Mouse (Mus musculus) intestine, embryonic 14.5 days (tissue): Measurements from ENCODE around the gene Mlc1. TPM values are rescaled to one million over a fixed set of nuclear protein-coding genes. Genes with fewer than 3 reads are reported as not detected.
A peak's percentile ranks its signal among the peaks of the same experiment; 100 is the strongest.

ENCODE experiments used
- ATAC-seq: fragments of 200-750 bp; cut with Nextera tagmentation; replicated peaks from 2 replicates; pipeline ENCODE4 v1.8.0; 2017; ENCODE audit warnings: low read depth, moderate number of reproducible peaks, moderate TSS enrichment, moderate library complexity; ENCODE audit not compliant: low FRiP score, low TSS enrichment
- DNase-seq: peaks from one replicate; pipeline ENCODE4 v3.0.0-alpha.2; 2018; ENCODE audit warnings: low spot score
- H3K27ac ChIP-seq: fragments of 300-500 bp; sonication (generic); 2 replicates; pipeline ENCODE4 v1.5.1; 2014; ENCODE audit warnings: low read depth, mild to moderate bottlenecking, control low read depth
- H3K27me3 ChIP-seq: fragments of 300-500 bp; sonication (generic); replicated peaks from 2 replicates; pipeline ENCODE4 v1.6.1; 2014; ENCODE audit warnings: low read length, control low read depth; ENCODE audit not compliant: control insufficient read depth, insufficient read depth
- H3K36me3 ChIP-seq: fragments of 300-500 bp; sonication (generic); 2 replicates; pipeline ENCODE4 v1.6.1; 2014; ENCODE audit warnings: low read length, control low read depth; ENCODE audit not compliant: control insufficient read depth, insufficient read depth
- H3K4me1 ChIP-seq: fragments of 300-500 bp; sonication (generic); replicated peaks from 2 replicates; pipeline ENCODE4 v1.6.1; 2014; ENCODE audit warnings: low read length, control low read depth, mixed read lengths; ENCODE audit not compliant: control insufficient read depth, insufficient read depth
- H3K4me2 ChIP-seq: fragments of 300-500 bp; sonication (generic); 2 replicates; pipeline ENCODE4 v1.6.1; 2014; ENCODE audit warnings: low read length
- H3K4me3 ChIP-seq: fragments of 300-500 bp; sonication (generic); 2 replicates; pipeline ENCODE4 v1.5.1; 2014; ENCODE audit warnings: low read depth, low read length, control low read depth, mixed read lengths
- H3K9ac ChIP-seq: fragments of 300-500 bp; sonication (generic); 2 replicates; pipeline ENCODE4 v1.6.1; 2014; ENCODE audit warnings: mild to moderate bottlenecking, low read length
- H3K9me3 ChIP-seq: fragments of 300-500 bp; sonication (generic); 2 replicates; pipeline ENCODE4 v1.6.1; 2016; ENCODE audit warnings: low read length, control low read depth; ENCODE audit not compliant: control insufficient read depth
- WGBS: fragments of 180-500 bp; shearing (Covaris S2); extraction: QIAGEN DNeasy Blood & Tissue Kit; methylation state at CpG from one replicate; pipeline ENCODE4 v1.1.7; 2014; 5-methylcytosine and 5-hydroxymethylcytosine counted together
- polyA plus RNA-seq: library from polyadenylated mRNA; unstranded; fragments of >200 nt; fragmentation: Nextera tagmentation; extraction: Ambion mirVana; gene quantifications from 2 replicates; pipeline ENCODE4 v1.2.1, GENCODE M21; 2014

Mlc1 gene
- polyA plus RNA-seq, 1 experiment from 2014 or later: not detected

- Histone ChIP-seq H3K9me3 (no peaks in the 10 kb centered on the region), H3K27ac (no peak overlapping the region), H3K9ac (no peak overlapping the region), H3K4me3 (no peak overlapping the region), H3K27me3 (no peaks in the 10 kb centered on the region), H3K36me3 (no peaks in the 10 kb centered on the region), H3K4me1 (no peaks in the 10 kb centered on the region), H3K4me2 (no peak overlapping the region)
- 87% methylated on average over 10 of the region's 10 CpGs for WGBS
- ATAC-seq: no peak
- DNase-seq: no peak
These were observed 46.1 kb downstream of the Mlc1 start for GRCm38 (mm10) chr15:88932667-88933066.

- no peaks in the 10 kb centered on the region for H3K36me3 ChIP-seq
- no peaks in the 10 kb centered on the region for H3K27me3 ChIP-seq
- no peak overlapping the region for H3K27ac ChIP-seq
- no peak overlapping the region for H3K4me2 ChIP-seq
- no peaks in the 10 kb centered on the region for H3K9me3 ChIP-seq
- no peak overlapping the region for H3K9ac ChIP-seq
- H3K4me1 ChIP-seq: no peaks in the 10 kb centered on the region
- ATAC-seq (no peak), DNase-seq (no peak)
- 61% methylated on average over 6 of the region's 6 CpGs for WGBS
- H3K4me3 ChIP-seq: no peak overlapping the region
These were observed 56.9 kb downstream of the Mlc1 start for GRCm38 (mm10) chr15:88921992-88922310.

- no peaks in the 10 kb centered on the region for H3K36me3 ChIP-seq
- H3K4me3 ChIP-seq: no peak overlapping the region
- peak; percentile 72 for ATAC-seq
- H3K27ac ChIP-seq: no peak overlapping the region
- no peaks in the 10 kb centered on the region for H3K4me1 ChIP-seq
- no peak overlapping the region for H3K9ac ChIP-seq
- H3K4me2 ChIP-seq: no peak overlapping the region
- WGBS: 21% methylated on average over 12 of the region's 12 CpGs
- H3K27me3 ChIP-seq: no peaks in the 10 kb centered on the region
- no peaks in the 10 kb centered on the region for H3K9me3 ChIP-seq
- peak; percentile 90 for DNase-seq
These were observed 57.4 kb downstream of the Mlc1 start for GRCm38 (mm10) chr15:88921131-88921991.

GRCm38 (mm10) chr15:88920065-88920464 is 58.7 kb downstream of the Mlc1 start:
- H3K27ac ChIP-seq: no peak overlapping the region
- H3K9ac ChIP-seq: no peak overlapping the region
- no peaks in the 10 kb centered on the region for H3K36me3 ChIP-seq
- H3K27me3 ChIP-seq: no peaks in the 10 kb centered on the region
- H3K4me1 ChIP-seq: no peaks in the 10 kb centered on the region
- no peaks in the 10 kb centered on the region for H3K9me3 ChIP-seq
- ATAC-seq: no peak
- H3K4me2 ChIP-seq: no peak overlapping the region
- DNase-seq: no peak
- 85% methylated on average over 1 of the region's 1 CpGs for WGBS
- H3K4me3 ChIP-seq: no peak overlapping the region

GRCm38 (mm10) chr15:88919328-88919727 is 59.5 kb downstream of the Mlc1 start:
- Histone ChIP-seq H3K36me3 (no peaks in the 10 kb centered on the region), H3K9me3 (no peaks in the 10 kb centered on the region), H3K4me2 (no peak overlapping the region), H3K27ac (no peak overlapping the region), H3K4me1 (no peaks in the 10 kb centered on the region), H3K4me3 (no peak overlapping the region), H3K27me3 (no peaks in the 10 kb centered on the region), H3K9ac (no peak overlapping the region)
- DNase-seq: no peak
- ATAC-seq: no peak
- 74% methylated on average over 12 of the region's 12 CpGs for whole genome bisulfite sequencing

- Histone ChIP-seq H3K36me3 (no peaks in the 10 kb centered on the region), H3K4me1 (no peaks in the 10 kb centered on the region), H3K27me3 (no peaks in the 10 kb centered on the region), H3K4me3 (no peak overlapping the region), H3K9ac (no peak overlapping the region), H3K27ac (no peak overlapping the region), H3K4me2 (no peak overlapping the region), H3K9me3 (no peaks in the 10 kb centered on the region)
- DNase-seq: no peak
- no peak for ATAC-seq
- WGBS: 93% methylated on average over 8 of the region's 8 CpGs
These were observed 61.7 kb downstream of the Mlc1 start for GRCm38 (mm10) chr15:88917126-88917525.

- H3K9ac ChIP-seq: no peak overlapping the region
- no peak for ATAC-seq
- no peak overlapping the region for H3K27ac ChIP-seq
These were observed 62.4 kb downstream of the Mlc1 start for GRCm38 (mm10) chr15:88916366-88916765.

GRCm38 (mm10) chr15:88915046-88915445 is 63.8 kb downstream of the Mlc1 start:
- Histone ChIP-seq H3K9ac (no peak overlapping the region), H3K4me1 (no peaks in the 10 kb centered on the region), H3K27me3 (no peaks in the 10 kb centered on the region), H3K4me3 (no peak overlapping the region), H3K9me3 (no peaks in the 10 kb centered on the region), H3K36me3 (no peaks in the 10 kb centered on the region), H3K4me2 (no peak overlapping the region), H3K27ac (no peak overlapping the region)
- DNase-seq (no peak), ATAC-seq (no peak)
- WGBS: 94% methylated on average over 7 of the region's 7 CpGs

More at GRCm38 (mm10) chr15:88916366-88916765, 62.4 kb downstream of the Mlc1 start:
- Histone ChIP-seq H3K4me1 (no peaks in the 10 kb centered on the region), H3K36me3 (no peaks in the 10 kb centered on the region), H3K4me2 (no peak overlapping the region), H3K9me3 (no peaks in the 10 kb centered on the region), H3K27me3 (no peaks in the 10 kb centered on the region), H3K4me3 (no peak overlapping the region)
- DNase-seq: no peak
- WGBS: 42% methylated on average over 3 of the region's 3 CpGs

- no peak overlapping the region for H3K9ac ChIP-seq
- H3K9me3 ChIP-seq: no peaks in the 10 kb centered on the region
- no peak for DNase-seq
- no peak overlapping the region for H3K4me2 ChIP-seq
- WGBS: 65% methylated on average over 4 of the region's 4 CpGs
- H3K4me1 ChIP-seq: no peaks in the 10 kb centered on the region
- H3K27ac ChIP-seq: no peak overlapping the region
- H3K4me3 ChIP-seq: no peak overlapping the region
- H3K27me3 ChIP-seq: no peaks in the 10 kb centered on the region
- H3K36me3 ChIP-seq: no peaks in the 10 kb centered on the region
- ATAC-seq: no peak
These were observed 72.5 kb downstream of the Mlc1 start for GRCm38 (mm10) chr15:88906347-88906746.
